Mouse (Mus musculus) small intestine, adult 2 months (tissue): ENCODE measurements around the gene Adamts4.

Experiments used
- CTCF ChIP-seq: fragments of 200-500 bp; IDR thresholded peaks from 2 replicates; pipeline ENCODE4 v1.5.1; 2012; ENCODE audit warnings: low read depth, mild to moderate bottlenecking, control low read depth, inconsistent platforms, low read length, moderate library complexity, mixed read lengths; ENCODE audit not compliant: insufficient replicate concordance, insufficient read length; ENCODE audit errors: extremely low read depth
- POLR2A ChIP-seq: fragments of 200-500 bp; IDR thresholded peaks from 2 replicates; pipeline ENCODE4 v1.6.1; 2012; ENCODE audit warnings: low read depth, mild to moderate bottlenecking, control low read depth, inconsistent platforms, low read length, moderate library complexity

DNA sequence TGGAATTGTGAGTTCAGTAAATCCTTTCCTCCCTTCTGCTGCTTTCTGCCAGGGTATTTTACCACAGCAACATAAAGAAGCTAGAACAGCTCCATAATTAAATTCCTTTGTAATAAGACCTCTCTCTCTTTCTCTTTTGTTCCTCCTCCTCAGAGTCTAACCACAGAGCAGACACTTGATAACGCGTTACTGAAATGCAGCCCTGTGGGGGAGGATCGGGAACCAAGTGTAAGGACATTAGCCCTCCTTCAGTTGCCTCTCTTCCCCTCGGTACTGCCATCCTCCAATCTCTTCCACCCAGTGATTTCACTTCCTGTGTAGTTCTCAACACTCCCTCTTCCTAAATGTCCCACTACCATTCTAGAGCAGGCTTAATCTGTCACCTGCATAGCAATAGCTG lies 40.8 kb upstream of the Adamts4 start:
- TF ChIP-seq CTCF (no peak), POLR2A (no peak)
